Mouse (Mus musculus) kidney, postnatal 0 days (tissue): ENCODE data around the gene Rab25. TPM values are rescaled to one million over a fixed set of nuclear protein-coding genes. Genes with fewer than 3 reads are reported as not detected.
A peak's percentile ranks its signal among the peaks of the same experiment; 100 is the strongest.
"Not testable (repeated sequence)": the region's sequence is repeated elsewhere in the genome, so short reads cannot be mapped to it uniquely, and the experiment has no call there.

Experiments used
- ATAC-seq: fragments of 200-750 bp; cut with Nextera tagmentation; replicated peaks from 2 replicates; pipeline ENCODE4 v1.8.0; 2017; ENCODE audit warnings: low read depth, moderate number of reproducible peaks, moderate TSS enrichment, moderate library complexity; ENCODE audit not compliant: low FRiP score
- DNase-seq: peaks from one replicate; pipeline ENCODE4 v3.0.0-alpha.2; 2016; ENCODE audit warnings: low spot score
- H3K27ac ChIP-seq: fragments of 300-500 bp; sonication (generic); 2 replicates; pipeline ENCODE4 v1.5.1; 2014; ENCODE audit warnings: mild to moderate bottlenecking
- H3K27me3 ChIP-seq: fragments of 300-500 bp; sonication (generic); 2 replicates; pipeline ENCODE4 v1.6.1; 2014; ENCODE audit warnings: low read length, mixed read lengths; ENCODE audit not compliant: insufficient read depth
- H3K36me3 ChIP-seq: fragments of 300-500 bp; sonication (generic); 2 replicates; pipeline ENCODE4 v1.6.1; 2014; ENCODE audit warnings: low read length, mixed read lengths; ENCODE audit not compliant: insufficient read depth
- H3K4me1 ChIP-seq: fragments of 300-500 bp; sonication (generic); replicated peaks from 2 replicates; pipeline ENCODE4 v1.6.1; 2014; ENCODE audit warnings: antibody characterized with exemption, low read length, mixed read lengths; ENCODE audit not compliant: insufficient read depth
- H3K4me2 ChIP-seq: fragments of 300-500 bp; sonication (generic); 2 replicates; pipeline ENCODE4 v1.6.1; 2014; ENCODE audit warnings: mild to moderate bottlenecking, low read length, moderate library complexity, mixed read lengths
- H3K4me3 ChIP-seq: fragments of 300-500 bp; sonication (generic); replicated peaks from 2 replicates; pipeline ENCODE4 v1.5.1; 2014; ENCODE audit warnings: low read depth, low read length
- H3K9ac ChIP-seq: fragments of 300-500 bp; sonication (generic); 2 replicates; pipeline ENCODE4 v1.6.1; 2014; ENCODE audit warnings: low read depth, low read length
- H3K9me3 ChIP-seq: fragments of 300-500 bp; sonication (generic); replicated peaks from 2 replicates; pipeline ENCODE4 v1.6.1; 2016; ENCODE audit warnings: low read length, inconsistent platforms, mixed read lengths
- CTCF ChIP-seq: IDR thresholded peaks from 2 replicates; pipeline ENCODE4 v1.5.1; 2016; ENCODE audit warnings: antibody characterized with exemption, low read depth, mild to moderate bottlenecking, moderate library complexity
- WGBS: fragments of 180-500 bp; shearing (Covaris S2); extraction: QIAGEN DNeasy Blood & Tissue Kit; methylation state at CpG from one replicate; pipeline ENCODE4 v1.1.7; 2014; 5-methylcytosine and 5-hydroxymethylcytosine counted together
- polyA plus RNA-seq: library from polyadenylated mRNA; unstranded; fragments of >200 nt; fragmentation: Nextera tagmentation; extraction: Ambion mirVana; gene quantifications from 2 replicates; pipeline ENCODE4 v1.2.1, GENCODE M21; 2015

The Rab25 gene
- polyA plus RNA-seq, 1 experiment from 2014 or later = 28.9 TPM

- Histone ChIP-seq H3K27me3 (no peaks in the 10 kb centered on the region), H3K27ac (no peak overlapping the region), H3K4me1 (peaks cover 18% of the 10 kb centered on the region), H3K9me3 (no peaks in the 10 kb centered on the region), H3K9ac (no peak overlapping the region), H3K4me2 (no peak overlapping the region), H3K36me3 (peaks cover 18% of the 10 kb centered on the region), H3K4me3 (no peak overlapping the region)
- no peak for TF ChIP-seq CTCF
- DNase-seq (no peak), ATAC-seq (0 out of 2 replicates have a peak, but pooled peaks have one; percentile 37)
- 36% methylated on average over 3 of the region's 3 CpGs for WGBS
Measured at GRCm38 (mm10) chr3:88591044-88591443, 42.9 kb upstream of the Rab25 start.

DNA sequence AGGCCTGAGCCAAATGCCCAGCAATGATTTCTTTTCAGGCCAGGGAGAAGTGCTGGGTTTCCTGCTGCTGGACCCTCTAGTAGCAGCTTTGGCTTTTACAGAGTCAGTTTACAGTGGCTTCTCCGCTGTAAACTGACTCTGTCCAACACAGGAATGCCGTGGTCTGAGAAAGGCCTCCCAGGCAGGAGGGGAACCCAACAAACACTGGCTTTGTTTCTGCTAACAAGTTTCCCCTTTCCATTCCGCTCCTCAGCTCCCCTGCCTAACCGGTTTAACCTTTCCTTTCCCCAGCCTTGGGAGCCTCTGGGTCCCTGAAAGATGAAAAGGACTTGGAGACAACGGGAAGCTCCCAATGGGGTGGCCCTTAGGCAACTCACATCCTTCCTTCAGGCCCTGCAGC lies 42.1 kb upstream of the Rab25 start:
- H3K36me3 ChIP-seq = peaks cover 24% of the 10 kb centered on the region
- H3K27me3 ChIP-seq = no peaks in the 10 kb centered on the region
- H3K9me3 ChIP-seq = no peaks in the 10 kb centered on the region
- no peak overlapping the region for H3K4me2 ChIP-seq
- no peak overlapping the region for H3K9ac ChIP-seq
- no peak overlapping the region for H3K4me3 ChIP-seq
- peaks cover 18% of the 10 kb centered on the region for H3K4me1 ChIP-seq
- no peak overlapping the region for H3K27ac ChIP-seq
- 19% methylated on average over 5 of the region's 5 CpGs for WGBS
- ATAC-seq (no peak), DNase-seq (peak; percentile 20)
- no peak for TF ChIP-seq CTCF

GRCm38 (mm10) chr3:88586640-88587039 lies 38.5 kb upstream of the Rab25 start:
- no peak for TF ChIP-seq CTCF
- WGBS = 95% methylated on average over 5 of the region's 5 CpGs
- no peaks in the 10 kb centered on the region for H3K9me3 ChIP-seq
- H3K4me2 ChIP-seq = no peak overlapping the region
- ATAC-seq (no peak), DNase-seq (no peak)
- H3K9ac ChIP-seq = no peak overlapping the region
- H3K27ac ChIP-seq = no peak overlapping the region
- H3K27me3 ChIP-seq = no peaks in the 10 kb centered on the region
- no peak overlapping the region for H3K4me3 ChIP-seq
- 0 out of 2 replicates have a peak, but pooled peaks cover 3% of the 10 kb centered on the region for H3K4me1 ChIP-seq
- H3K36me3 ChIP-seq = peaks cover 38% of the 10 kb centered on the region

DNA sequence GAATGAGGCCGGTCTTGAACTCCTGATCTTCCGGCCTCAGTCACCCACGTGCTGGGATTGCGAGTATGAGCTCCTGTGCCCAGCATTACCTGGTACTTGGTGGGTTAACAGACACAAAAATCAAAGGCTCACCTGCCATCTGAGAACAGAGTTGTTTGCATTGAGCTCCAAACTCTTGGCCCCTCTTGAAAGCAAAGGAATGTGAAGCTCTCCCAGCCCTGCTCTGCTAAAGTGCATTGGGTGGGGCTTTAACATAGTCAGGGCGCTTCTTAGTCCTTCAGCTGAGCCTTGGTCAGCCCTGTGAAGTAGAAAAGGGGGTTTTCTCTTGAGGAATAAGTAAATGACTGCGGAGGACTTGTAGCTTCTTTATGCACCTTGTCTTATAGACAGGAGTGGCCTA lies 37.7 kb upstream of the Rab25 start:
- Histone ChIP-seq H3K4me1 (no peaks in the 10 kb centered on the region), H3K9ac (no peak overlapping the region), H3K36me3 (peaks cover 38% of the 10 kb centered on the region), H3K9me3 (no peaks in the 10 kb centered on the region), H3K27ac (no peak overlapping the region), H3K4me2 (no peak overlapping the region), H3K4me3 (no peak overlapping the region), H3K27me3 (no peaks in the 10 kb centered on the region)
- TF ChIP-seq CTCF = no peak
- no peak for DNase-seq
- WGBS = 93% methylated on average over 6 of the region's 6 CpGs
- no peak for ATAC-seq

- no peak for TF ChIP-seq CTCF
- Histone ChIP-seq H3K9ac (peak overlapping the region; percentile 92), H3K4me3 (peak overlapping the region; percentile 93), H3K9me3 (no peaks in the 10 kb centered on the region), H3K4me2 (peak overlapping the region; percentile 78), H3K27me3 (no peaks in the 10 kb centered on the region), H3K4me1 (peaks cover 6% of the 10 kb centered on the region; the same call in 1 of the 2 replicates), H3K36me3 (peaks cover 14% of the 10 kb centered on the region; the same call in 1 of the 2 replicates), H3K27ac (no peak overlapping the region; the same call in none of the 2 replicates)
- WGBS = under 1% methylated on average over 34 of the region's 34 CpGs
- DNase-seq (peak; percentile 95), ATAC-seq (peak; percentile 72)
Measured at GRCm38 (mm10) chr3:88579454-88580117, 31.5 kb upstream of the Rab25 start.

DNA sequence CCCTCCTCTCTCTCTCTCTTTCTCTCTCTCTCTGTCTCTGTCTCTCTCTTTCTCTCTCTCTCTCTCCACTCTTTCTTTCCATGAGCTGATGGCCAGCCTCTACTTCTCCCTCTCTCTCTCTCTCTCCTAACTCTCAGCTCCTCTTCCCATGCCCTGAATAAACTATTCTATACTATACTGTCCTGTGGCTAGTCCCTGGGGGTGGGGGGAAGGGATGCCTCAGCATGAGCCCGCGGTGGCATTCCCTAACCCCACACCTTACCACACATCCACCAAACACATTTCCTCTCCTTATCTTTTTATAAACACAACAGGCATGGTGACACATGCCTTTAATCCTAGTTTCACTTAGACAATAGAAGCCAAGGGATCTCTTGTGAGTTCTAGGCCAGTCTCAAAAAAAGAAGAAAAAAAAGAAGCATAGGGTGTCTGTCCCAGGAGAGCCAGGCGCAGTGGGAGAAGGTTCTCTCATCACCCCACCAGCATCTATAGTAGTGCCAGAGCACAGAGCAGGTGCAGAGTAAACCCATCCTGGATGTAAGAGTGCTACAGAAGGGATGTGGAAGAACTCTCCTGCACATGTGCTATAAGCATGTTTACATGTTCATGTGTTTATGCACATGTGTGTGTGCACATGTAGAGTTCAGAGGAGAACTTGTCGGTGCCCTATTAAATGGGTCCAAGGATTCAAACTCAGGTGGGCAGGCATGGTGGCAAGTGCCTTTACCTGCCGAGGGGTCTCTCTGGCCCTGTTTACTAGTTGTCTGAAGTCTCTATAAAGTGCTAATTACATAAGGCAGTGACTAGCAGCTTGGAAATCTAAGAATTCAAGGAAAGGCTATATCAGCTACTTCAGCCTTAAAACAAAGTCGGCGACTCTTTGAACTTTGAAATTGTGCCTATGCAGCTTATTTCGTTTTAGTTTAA lies 30.7 kb upstream of the Rab25 start:
- ATAC-seq (no peak; the same call in 1 of the 2 replicates), DNase-seq (no peak)
- peaks cover 6% of the 10 kb centered on the region; the same call in 1 of the 2 replicates for H3K4me1 ChIP-seq
- peak overlapping the region; percentile 78 for H3K4me2 ChIP-seq
- peak overlapping the region; percentile 93 for H3K4me3 ChIP-seq
- no peaks in the 10 kb centered on the region for H3K27me3 ChIP-seq
- peaks cover 14% of the 10 kb centered on the region; the same call in 1 of the 2 replicates for H3K36me3 ChIP-seq
- 51% methylated on average over 8 of the region's 8 CpGs for WGBS
- TF ChIP-seq CTCF = no peak
- no peaks in the 10 kb centered on the region for H3K9me3 ChIP-seq
- no peak overlapping the region for H3K27ac ChIP-seq
- peak overlapping the region; percentile 92; the same call in 1 of the 2 replicates for H3K9ac ChIP-seq

GRCm38 (mm10) chr3:88577846-88578245 lies 29.7 kb upstream of the Rab25 start:
- not testable (repeated sequence) for DNase-seq, H3K9me3 ChIP-seq, H3K36me3 ChIP-seq, H3K4me3 ChIP-seq, H3K27ac ChIP-seq, ATAC-seq, H3K9ac ChIP-seq, H3K4me1 ChIP-seq, H3K27me3 ChIP-seq, H3K4me2 ChIP-seq
- 88% methylated on average over 5 of the region's 5 CpGs for WGBS
